Mouse (Mus musculus): ENCODE data around the gene 2310007B03Rik. TPM values are rescaled to one million over a fixed set of nuclear protein-coding genes. Genes with fewer than 3 reads are reported as not detected.

The 2310007B03Rik gene
- polyA plus RNA-seq, 1 experiment from 2014 or later: 0.11 TPM

GRCm38 (mm10) chr1:93165447-93165846, 4.7 kb upstream of the 2310007B03Rik start:
- H3K9ac ChIP-seq (ENCODE audit: low read depth, low read length): no peak overlapping the region
- H3K27me3 ChIP-seq (ENCODE audit: control insufficient read depth, insufficient read depth, low read length): peaks cover 29% of the 10 kb centered on the region
- no peaks in the 10 kb centered on the region for H3K4me1 ChIP-seq (ENCODE audit: control insufficient read depth, insufficient read depth, low read length)
- H3K9me3 ChIP-seq (replicated peaks; ENCODE audit: control insufficient read depth, low read length): no peaks in the 10 kb centered on the region
- 54% methylated on average over 9 of the region's 9 CpGs for WGBS (ENCODE audit: insufficient replicate concordance)
- no peak overlapping the region for H3K4me3 ChIP-seq (ENCODE audit: low read depth, low read length)
- no peak overlapping the region for H3K27ac ChIP-seq (ENCODE audit: low read depth, low read length)
- no peak overlapping the region for H3K4me2 ChIP-seq
- ATAC-seq (replicated peaks; ENCODE audit: insufficient number of reproducible peaks, low FRiP score, low TSS enrichment): no peak
- H3K36me3 ChIP-seq (ENCODE audit: control insufficient read depth, insufficient read depth, low read length): no peaks in the 10 kb centered on the region

DNA sequence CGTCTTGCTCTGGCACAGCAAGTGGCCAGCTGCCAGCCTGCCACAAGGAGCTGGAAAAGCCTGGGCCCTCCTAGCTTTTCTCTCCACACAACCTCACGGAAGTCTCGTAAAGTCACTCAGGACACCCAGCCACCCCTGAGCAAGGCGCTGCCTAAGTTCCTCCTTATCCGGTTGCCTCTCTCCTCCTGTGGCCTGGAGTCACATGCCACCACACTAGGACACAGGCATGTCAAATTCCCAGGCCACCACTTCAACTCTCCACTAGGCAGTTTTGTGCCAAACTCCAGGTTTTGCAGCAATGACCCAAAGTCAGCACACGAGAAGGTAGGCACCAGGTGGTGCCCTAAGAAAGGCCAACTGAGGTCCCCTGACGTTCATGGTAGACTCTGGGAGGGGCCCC, 1.8 kb upstream of the 2310007B03Rik start:
- Histone ChIP-seq H3K4me3 (ENCODE audit: low read depth, low read length) (no peak overlapping the region), H3K4me2 (no peak overlapping the region), H3K9ac (ENCODE audit: low read depth, low read length) (no peak overlapping the region), H3K27me3 (ENCODE audit: control insufficient read depth, insufficient read depth, low read length) (peaks cover 18% of the 10 kb centered on the region), H3K27ac (ENCODE audit: low read depth, low read length) (no peak overlapping the region), H3K36me3 (ENCODE audit: control insufficient read depth, insufficient read depth, low read length) (no peaks in the 10 kb centered on the region), H3K9me3 (replicated peaks; ENCODE audit: control insufficient read depth, low read length) (no peaks in the 10 kb centered on the region), H3K4me1 (ENCODE audit: control insufficient read depth, insufficient read depth, low read length) (no peaks in the 10 kb centered on the region)
- 76% methylated on average over 7 of the region's 7 CpGs for WGBS (ENCODE audit: insufficient replicate concordance)
- ATAC-seq (replicated peaks; ENCODE audit: insufficient number of reproducible peaks, low FRiP score, low TSS enrichment): no peak

DNA sequence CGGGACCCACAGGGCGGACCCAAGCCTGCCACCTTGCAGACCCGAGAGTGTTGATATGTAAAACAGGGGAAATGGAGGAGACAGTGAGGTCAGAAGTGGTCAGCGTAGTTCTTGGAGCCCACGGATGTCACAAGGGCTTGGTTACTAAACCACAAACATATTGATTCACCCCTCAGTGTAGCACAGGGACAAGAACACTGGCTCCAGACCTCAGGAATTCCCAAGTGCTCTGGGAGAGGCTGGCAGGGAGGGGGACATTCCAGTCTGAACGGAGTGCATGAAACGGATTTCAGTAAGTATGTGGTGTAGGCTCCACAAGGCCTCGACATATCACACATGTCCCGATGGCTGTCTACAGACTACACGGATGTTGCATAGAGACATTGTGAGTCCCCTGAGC, 1.2 kb upstream of the 2310007B03Rik start:
- Histone ChIP-seq H3K27ac (ENCODE audit: low read depth, low read length) (no peak overlapping the region), H3K27me3 (ENCODE audit: control insufficient read depth, insufficient read depth, low read length) (peaks cover 18% of the 10 kb centered on the region), H3K36me3 (ENCODE audit: control insufficient read depth, insufficient read depth, low read length) (no peaks in the 10 kb centered on the region), H3K4me1 (ENCODE audit: control insufficient read depth, insufficient read depth, low read length) (no peaks in the 10 kb centered on the region), H3K4me3 (ENCODE audit: low read depth, low read length) (no peak overlapping the region), H3K9me3 (replicated peaks; ENCODE audit: control insufficient read depth, low read length) (no peaks in the 10 kb centered on the region), H3K9ac (ENCODE audit: low read depth, low read length) (no peak overlapping the region), H3K4me2 (no peak overlapping the region)
- no peak for ATAC-seq (replicated peaks; ENCODE audit: insufficient number of reproducible peaks, low FRiP score, low TSS enrichment)
- WGBS (ENCODE audit: insufficient replicate concordance): 65% methylated on average over 10 of the region's 10 CpGs

- Histone ChIP-seq H3K36me3 (ENCODE audit: control insufficient read depth, insufficient read depth, low read length) (no peaks in the 10 kb centered on the region), H3K9me3 (replicated peaks; ENCODE audit: control insufficient read depth, low read length) (no peaks in the 10 kb centered on the region), H3K9ac (ENCODE audit: low read depth, low read length) (no peak overlapping the region), H3K4me1 (ENCODE audit: control insufficient read depth, insufficient read depth, low read length) (no peaks in the 10 kb centered on the region), H3K27me3 (ENCODE audit: control insufficient read depth, insufficient read depth, low read length) (peaks cover 18% of the 10 kb centered on the region), H3K27ac (ENCODE audit: low read depth, low read length) (no peak overlapping the region), H3K4me2 (no peak overlapping the region), H3K4me3 (ENCODE audit: low read depth, low read length) (no peak overlapping the region)
- WGBS (ENCODE audit: insufficient replicate concordance): 70% methylated on average over 8 of the region's 8 CpGs
- no peak for ATAC-seq (replicated peaks; ENCODE audit: insufficient number of reproducible peaks, low FRiP score, low TSS enrichment)
Measured at GRCm38 (mm10) chr1:93161350-93161749, 602 bp upstream of the 2310007B03Rik start.

DNA sequence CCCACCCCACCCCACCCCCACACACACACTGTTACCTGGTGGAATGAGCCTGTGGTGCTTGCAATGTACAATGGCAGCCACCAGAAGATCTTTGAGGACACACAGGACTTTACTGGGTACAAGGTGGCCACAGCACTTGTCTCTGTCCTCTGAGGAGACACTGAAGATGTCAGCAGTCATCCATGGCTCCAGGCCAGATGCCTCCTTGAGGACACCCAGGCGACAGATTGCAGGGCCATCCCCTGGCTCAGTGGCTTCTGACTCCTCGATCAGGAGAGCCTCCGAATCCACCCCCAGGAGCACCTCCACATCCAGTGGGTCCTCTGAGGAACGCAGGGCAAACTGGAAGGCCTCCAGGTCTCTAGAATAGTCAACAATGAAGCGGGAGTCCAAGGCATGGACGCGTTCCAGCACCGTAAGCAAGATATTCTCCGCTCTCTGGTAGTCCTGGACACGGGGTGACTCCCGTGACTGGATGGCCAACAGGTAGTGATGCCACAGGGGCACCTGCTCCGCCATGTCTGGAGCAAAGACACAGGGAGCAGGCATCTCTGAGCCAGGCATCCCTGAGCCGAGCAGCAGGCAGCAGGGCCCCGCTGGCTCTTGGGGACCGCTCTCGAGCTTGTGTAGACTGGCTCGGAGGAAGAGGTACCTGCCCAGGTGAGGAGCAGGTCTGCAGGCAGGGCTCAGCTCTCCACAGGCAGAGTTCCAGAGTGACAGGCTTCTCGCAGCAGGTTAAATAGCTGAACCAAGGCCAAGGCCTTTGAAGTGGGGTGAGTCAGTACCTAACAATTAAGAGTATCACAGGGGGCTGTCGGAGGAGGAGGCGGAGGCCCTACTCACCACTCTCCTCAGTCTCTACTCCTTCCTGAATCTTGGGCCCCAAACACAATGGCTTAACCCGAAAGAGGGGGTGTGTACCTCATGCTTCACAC, 915 bp downstream of the 2310007B03Rik start:
- Histone ChIP-seq H3K27ac (ENCODE audit: low read depth, low read length) (no peak overlapping the region), H3K4me3 (ENCODE audit: low read depth, low read length) (no peak overlapping the region), H3K9ac (ENCODE audit: low read depth, low read length) (no peak overlapping the region), H3K27me3 (ENCODE audit: control insufficient read depth, insufficient read depth, low read length) (peaks cover 19% of the 10 kb centered on the region), H3K4me1 (ENCODE audit: control insufficient read depth, insufficient read depth, low read length) (no peaks in the 10 kb centered on the region), H3K9me3 (replicated peaks; ENCODE audit: control insufficient read depth, low read length) (no peaks in the 10 kb centered on the region), H3K36me3 (ENCODE audit: control insufficient read depth, insufficient read depth, low read length) (no peaks in the 10 kb centered on the region), H3K4me2 (no peak overlapping the region)
- 77% methylated on average over 21 of the region's 21 CpGs for WGBS (ENCODE audit: insufficient replicate concordance)
- ATAC-seq (replicated peaks; ENCODE audit: insufficient number of reproducible peaks, low FRiP score, low TSS enrichment): no peak

DNA sequence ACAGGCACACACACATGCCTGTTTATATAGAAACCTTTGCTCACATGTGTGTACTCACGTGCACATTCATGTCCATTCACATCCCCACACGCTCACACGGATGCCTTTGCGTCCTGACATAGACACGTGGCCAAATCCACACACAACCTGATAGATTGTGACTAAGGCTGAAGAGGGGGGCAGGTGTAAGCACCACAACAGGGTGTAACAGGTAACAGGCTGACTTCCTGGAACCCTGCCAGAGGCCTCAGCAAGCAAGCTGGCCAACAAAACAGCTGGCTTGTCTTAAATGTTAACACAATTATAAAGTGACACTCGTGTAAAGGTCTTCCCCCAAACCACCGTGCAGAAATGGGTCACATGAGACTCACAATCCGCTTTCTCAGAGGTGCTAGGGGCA, 1.8 kb downstream of the 2310007B03Rik start:
- H3K4me2 ChIP-seq: no peak overlapping the region
- H3K36me3 ChIP-seq (ENCODE audit: control insufficient read depth, insufficient read depth, low read length): no peaks in the 10 kb centered on the region
- no peak overlapping the region for H3K27ac ChIP-seq (ENCODE audit: low read depth, low read length)
- H3K4me3 ChIP-seq (ENCODE audit: low read depth, low read length): no peak overlapping the region
- peaks cover 13% of the 10 kb centered on the region; the same call in 1 of the 2 replicates for H3K27me3 ChIP-seq (ENCODE audit: control insufficient read depth, insufficient read depth, low read length)
- WGBS (ENCODE audit: insufficient replicate concordance): 78% methylated on average over 8 of the region's 8 CpGs
- no peaks in the 10 kb centered on the region for H3K9me3 ChIP-seq (replicated peaks; ENCODE audit: control insufficient read depth, low read length)
- ATAC-seq (replicated peaks; ENCODE audit: insufficient number of reproducible peaks, low FRiP score, low TSS enrichment): no peak
- no peaks in the 10 kb centered on the region for H3K4me1 ChIP-seq (ENCODE audit: control insufficient read depth, insufficient read depth, low read length)
- H3K9ac ChIP-seq (ENCODE audit: low read depth, low read length): no peak overlapping the region

DNA sequence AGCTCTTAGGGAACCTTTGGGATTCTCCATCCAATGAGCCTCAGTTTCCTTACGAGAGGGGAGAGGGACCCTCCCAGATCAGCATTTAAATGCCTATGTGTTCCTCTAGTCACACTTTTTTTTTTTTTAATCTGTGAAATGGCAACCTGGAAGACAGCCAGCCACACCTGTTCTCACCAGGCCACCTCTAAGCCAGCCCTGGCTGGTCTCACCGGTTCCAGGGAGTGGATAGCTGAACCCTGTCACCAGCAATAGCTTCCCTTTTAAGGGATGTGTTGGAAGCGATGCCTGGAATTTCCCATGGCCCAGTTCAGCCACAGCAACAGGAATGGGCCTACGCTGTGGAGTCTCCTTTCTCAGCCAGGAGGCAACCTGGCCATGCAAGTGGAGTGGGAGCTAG, 3.2 kb downstream of the 2310007B03Rik start:
- H3K27ac ChIP-seq (ENCODE audit: low read depth, low read length): no peak overlapping the region
- no peaks in the 10 kb centered on the region for H3K4me1 ChIP-seq (ENCODE audit: control insufficient read depth, insufficient read depth, low read length)
- H3K27me3 ChIP-seq (ENCODE audit: control insufficient read depth, insufficient read depth, low read length): peaks cover 7% of the 10 kb centered on the region; the same call in 1 of the 2 replicates
- ATAC-seq (replicated peaks; ENCODE audit: insufficient number of reproducible peaks, low FRiP score, low TSS enrichment): no peak
- H3K36me3 ChIP-seq (ENCODE audit: control insufficient read depth, insufficient read depth, low read length): no peaks in the 10 kb centered on the region
- no peaks in the 10 kb centered on the region for H3K9me3 ChIP-seq (replicated peaks; ENCODE audit: control insufficient read depth, low read length)
- WGBS (ENCODE audit: insufficient replicate concordance): 63% methylated on average over 4 of the region's 4 CpGs
- H3K4me2 ChIP-seq: no peak overlapping the region
- no peak overlapping the region for H3K4me3 ChIP-seq (ENCODE audit: low read depth, low read length)
- H3K9ac ChIP-seq (ENCODE audit: low read depth, low read length): no peak overlapping the region

DNA sequence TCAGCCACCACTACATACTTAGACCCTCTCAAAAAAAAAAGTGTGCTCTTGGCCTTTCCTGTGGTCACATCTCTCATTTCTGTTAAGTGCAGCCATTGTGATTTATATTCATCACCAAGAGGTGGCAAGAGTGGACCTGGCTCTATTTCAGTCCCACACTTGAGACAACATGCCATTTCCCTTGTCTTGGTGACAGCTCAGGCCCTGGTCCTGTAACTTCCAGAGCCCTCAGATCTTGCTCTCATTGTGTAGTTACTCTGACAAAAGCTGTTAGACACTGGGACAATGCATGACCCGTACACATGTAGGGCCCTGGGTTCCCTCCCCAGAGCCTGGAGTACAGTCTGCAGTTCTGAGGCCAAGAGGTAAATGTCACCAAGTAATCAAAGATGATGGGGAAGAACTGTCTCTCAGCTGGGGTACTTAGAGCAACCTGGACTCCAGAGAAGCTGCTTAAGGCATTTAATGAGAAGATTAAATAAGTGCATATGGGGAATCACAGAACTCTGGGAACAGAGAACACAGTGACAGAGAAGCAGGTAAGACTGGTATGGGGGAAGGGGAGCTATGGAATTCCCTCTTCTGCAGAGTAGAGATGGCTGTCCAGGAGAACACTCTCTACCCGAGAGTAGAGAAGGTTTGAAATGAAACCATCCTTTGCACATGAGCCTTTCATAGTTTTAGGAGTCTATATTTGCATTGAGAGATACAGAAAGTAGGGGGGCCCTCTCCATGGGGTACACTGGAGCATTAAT, 9.7 kb downstream of the 2310007B03Rik start:
- Histone ChIP-seq H3K27me3 (ENCODE audit: control insufficient read depth, insufficient read depth, low read length) (peaks cover 10% of the 10 kb centered on the region), H3K9me3 (replicated peaks; ENCODE audit: control insufficient read depth, low read length) (no peaks in the 10 kb centered on the region), H3K4me3 (ENCODE audit: low read depth, low read length) (no peak overlapping the region), H3K4me1 (ENCODE audit: control insufficient read depth, insufficient read depth, low read length) (peaks cover 4% of the 10 kb centered on the region; the same call in 1 of the 2 replicates), H3K27ac (ENCODE audit: low read depth, low read length) (no peak overlapping the region), H3K4me2 (no peak overlapping the region), H3K36me3 (ENCODE audit: control insufficient read depth, insufficient read depth, low read length) (no peaks in the 10 kb centered on the region), H3K9ac (ENCODE audit: low read depth, low read length) (no peak overlapping the region)
- no peak for ATAC-seq (replicated peaks; ENCODE audit: insufficient number of reproducible peaks, low FRiP score, low TSS enrichment)
- 51% methylated on average over 2 of the region's 2 CpGs for WGBS (ENCODE audit: insufficient replicate concordance)

Measured in heart, embryonic 11.5 days (tissue).